Mouse (Mus musculus) ES-E14 (cell line): ENCODE measurements around the gene Ube2z.

Source experiments
- CHD2 ChIP-seq: IDR thresholded peaks from 2 replicates; pipeline ENCODE4 v1.6.1; 2014; ENCODE audit warnings: mild to moderate bottlenecking, low read depth, low read length, inconsistent platforms
- HCFC1 ChIP-seq: IDR thresholded peaks from 2 replicates; pipeline ENCODE4 v1.6.1; 2012; ENCODE audit warnings: low read length, inconsistent platforms, borderline replicate concordance; ENCODE audit not compliant: insufficient read depth
- MAFK ChIP-seq: IDR thresholded peaks from 2 replicates; pipeline ENCODE4 v1.6.1; 2014; ENCODE audit warnings: mild to moderate bottlenecking, low read depth, low read length, inconsistent platforms; ENCODE audit not compliant: insufficient read depth
- ZC3H11A ChIP-seq: IDR thresholded peaks from 2 replicates; pipeline ENCODE4 v1.6.1; 2012; ENCODE audit warnings: low read depth, mild to moderate bottlenecking, inconsistent platforms, low read length, borderline replicate concordance
- ZNF384 ChIP-seq: IDR thresholded peaks from 2 replicates; pipeline ENCODE4 v1.6.1; 2012; ENCODE audit warnings: low read depth, low read length, inconsistent platforms

DNA sequence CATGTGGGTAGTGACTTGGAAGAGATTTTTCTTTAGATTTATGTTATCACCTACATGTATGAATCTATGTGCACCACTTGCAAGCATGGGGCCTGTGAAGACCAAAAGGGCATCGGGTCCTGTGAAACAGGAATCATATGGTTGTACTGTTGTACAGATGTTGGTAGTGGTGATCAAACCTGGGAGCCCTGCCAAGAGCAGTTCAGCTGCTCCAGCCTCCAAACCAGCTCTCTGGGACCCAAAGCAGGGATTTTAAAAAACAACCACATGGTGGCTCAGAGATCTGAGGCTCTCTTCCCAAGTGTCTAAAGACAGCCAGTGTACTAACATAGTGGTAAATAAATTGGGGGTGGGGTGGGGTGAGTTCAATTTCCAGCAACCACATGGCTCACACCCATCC lies 43.2 kb upstream of the Ube2z start:
- no peak for TF ChIP-seq MAFK
- TF ChIP-seq CHD2, result no peak
- TF ChIP-seq HCFC1, result no peak
- TF ChIP-seq ZC3H11A, result no peak
- no peak for TF ChIP-seq ZNF384
